Mouse (Mus musculus) gastrocnemius, adult 2 months (tissue): ENCODE results near the gene Mkrn2os. TPM values are rescaled to one million over a fixed set of nuclear protein-coding genes. Genes with fewer than 3 reads are reported as not detected.
"Not testable (repeated sequence)": the region's sequence is repeated elsewhere in the genome, so short reads cannot be mapped to it uniquely, and the experiment has no call there.

Source experiments
- DNase-seq: peaks from one replicate; pipeline ENCODE4 v3.0.0; 2022
- H3K27ac ChIP-seq: fragments of 200-600 bp; 2 replicates; pipeline ENCODE4 v1.8.1; 2022; ENCODE audit warnings: mild to moderate bottlenecking
- H3K4me3 ChIP-seq: fragments of 200-600 bp; 2 replicates; pipeline ENCODE4 v1.8.1; 2022; ENCODE audit warnings: mild to moderate bottlenecking, moderate library complexity
- CTCF ChIP-seq: fragments of 200-600 bp; IDR thresholded peaks from 2 replicates; pipeline ENCODE4 v1.8.1; 2022; ENCODE audit warnings: antibody characterized with exemption, mild to moderate bottlenecking, moderate library complexity
- intact Hi-C: fragments of 180-260 bp; cut with DNase I; formaldehyde crosslinking; loops from one replicate; pipeline ENCODE4 v1.15.1; 2025
- long read RNA-seq, 2 experiments: library from polyadenylated mRNA; stranded (forward); transcript quantifications; one replicate each; pipeline ENCODE4 v2.0.0; 2021
- total RNA-seq, 2 experiments: library from RNA; stranded (reverse); gene quantifications; 2 replicates each; pipeline ENCODE4 v1.2.3; 2021

Mkrn2os gene
- under 1 TPM in 1 of 2 experiments, not detected in 1; 0.15 TPM for total RNA-seq
- long read RNA-seq, experiment 1, result 0 reads
- long read RNA-seq, experiment 2, partial matches to known transcripts, result 0 of 1 reads
- long read RNA-seq, experiment 2, other reads (novel, unspliced or antisense), result 1 of 1 reads

DNA sequence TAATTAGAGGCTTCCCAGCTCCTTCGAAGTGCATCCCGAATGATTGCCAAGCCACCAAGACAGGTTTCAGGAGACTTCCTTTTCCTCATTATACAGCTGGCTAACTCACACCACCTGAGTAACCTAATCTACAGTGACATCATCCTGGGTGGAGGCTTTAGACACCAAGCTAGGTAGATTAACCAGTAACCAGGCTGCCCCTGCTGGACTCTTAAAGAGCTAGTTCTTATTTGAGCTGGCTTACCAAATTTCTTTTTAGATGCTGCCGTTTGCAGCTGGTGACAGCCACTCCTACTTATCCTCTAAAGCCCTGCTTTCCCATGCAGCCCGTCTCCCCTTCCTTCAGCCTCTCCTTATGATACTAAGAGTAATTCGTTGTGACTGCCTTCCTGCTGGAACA, at the start of gene Mkrn2os:
Gene Mkrn2os, minus strand, starts transcription at position 119 of the 400 bp plus-strand sequence.
- DNase-seq, result peak; percentile 3
- H3K4me3 ChIP-seq, result no peak within 1 kb of the TSS
- intact Hi-C loops, result no loop called here
- no peak for TF ChIP-seq CTCF
- H3K27ac ChIP-seq, result no peak within 1 kb of the TSS

DNA sequence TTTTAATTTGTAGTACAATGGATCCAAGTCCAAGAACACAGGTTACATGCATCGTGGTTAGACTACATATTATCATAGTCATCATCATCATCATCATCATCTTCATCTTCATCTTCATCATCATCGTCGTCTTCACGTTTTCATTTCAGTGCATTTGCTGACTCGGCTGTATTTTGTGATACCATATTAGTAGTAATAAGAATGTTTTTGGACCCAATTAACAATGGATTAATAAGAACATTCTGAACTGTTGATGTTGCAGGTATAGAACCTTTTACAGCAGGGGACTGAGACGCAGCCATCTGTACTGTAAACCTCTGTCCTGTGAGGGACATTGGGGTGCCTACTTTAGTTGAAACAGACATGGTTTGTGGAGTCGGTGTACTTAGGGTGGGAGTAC, 45.8 kb upstream of the Mkrn2os start:
- intact Hi-C loops, DNase-seq, H3K27ac ChIP-seq, H3K4me3 ChIP-seq: not testable (repeated sequence)

DNA sequence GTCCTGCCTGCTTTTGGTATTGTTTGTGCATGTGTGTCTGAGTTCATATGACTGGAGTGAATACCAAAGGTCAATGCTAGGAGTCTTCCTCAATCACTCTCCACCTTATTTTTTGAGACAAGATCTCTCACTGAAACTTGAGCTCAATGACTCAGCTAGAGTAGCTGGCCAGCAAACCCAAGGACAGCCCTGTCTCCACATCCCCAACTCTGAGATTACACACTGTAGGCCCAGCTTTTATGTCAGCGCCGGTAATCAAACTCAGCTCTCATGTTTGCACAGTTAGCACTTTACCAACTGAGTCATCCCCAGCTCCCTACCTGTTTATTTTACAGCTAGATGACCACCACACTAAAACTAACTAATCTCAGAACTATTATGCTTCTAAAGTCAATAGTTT, 41.6 kb upstream of the Mkrn2os start:
- TF ChIP-seq CTCF, result no peak
- DNase-seq, result peak; percentile 49
- H3K27ac ChIP-seq, result peak overlapping the region; percentile 77
- intact Hi-C loops, result loop anchor here (5.0 kb wide), 1 partner anchor 43 kb away; the partner anchor contains the start of gene Raf1
- H3K4me3 ChIP-seq, result no peak overlapping the region

DNA sequence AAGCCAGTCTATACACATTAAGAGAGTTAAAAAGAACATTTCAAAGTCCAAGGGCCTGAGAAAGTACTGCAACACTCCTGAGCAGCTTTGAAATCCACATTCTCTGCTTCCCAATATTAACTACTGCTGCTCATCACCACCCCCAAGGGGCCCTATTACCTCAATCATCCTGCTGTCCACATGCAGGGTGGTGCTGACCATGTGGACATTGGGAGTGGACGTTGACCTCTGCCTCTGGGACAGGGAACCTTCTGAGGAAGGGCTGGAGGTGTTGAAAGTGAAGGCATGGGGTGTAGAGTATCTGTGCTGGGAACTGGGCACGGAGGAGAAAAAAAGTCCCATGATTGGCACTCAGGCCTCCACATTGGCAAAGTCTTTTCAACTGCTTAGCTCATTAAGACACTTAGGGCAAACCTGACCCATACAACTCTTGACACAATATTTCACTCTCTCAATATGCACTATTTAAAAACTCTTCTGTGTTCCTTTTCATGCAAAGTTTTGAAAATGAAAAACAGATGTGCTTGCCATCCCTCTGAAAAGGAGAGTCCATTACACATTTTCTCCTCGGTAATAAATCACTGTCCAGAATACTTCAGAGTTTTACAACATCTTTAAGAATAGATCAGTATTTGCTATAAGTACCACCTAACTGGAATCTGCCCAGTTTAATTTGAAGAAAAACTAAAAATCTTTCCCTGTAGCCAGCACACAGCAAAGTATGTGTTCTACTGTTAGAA, 38.9 kb upstream of the Mkrn2os start:
- no peak overlapping the region for H3K4me3 ChIP-seq
- H3K27ac ChIP-seq, result peak overlapping the region; percentile 77
- peak; percentile 38 for DNase-seq
- TF ChIP-seq CTCF, result no peak
- intact Hi-C loops, result loop anchor here (5.0 kb wide), 1 partner anchor 46 kb away; the partner anchor contains the start of gene Raf1

DNA sequence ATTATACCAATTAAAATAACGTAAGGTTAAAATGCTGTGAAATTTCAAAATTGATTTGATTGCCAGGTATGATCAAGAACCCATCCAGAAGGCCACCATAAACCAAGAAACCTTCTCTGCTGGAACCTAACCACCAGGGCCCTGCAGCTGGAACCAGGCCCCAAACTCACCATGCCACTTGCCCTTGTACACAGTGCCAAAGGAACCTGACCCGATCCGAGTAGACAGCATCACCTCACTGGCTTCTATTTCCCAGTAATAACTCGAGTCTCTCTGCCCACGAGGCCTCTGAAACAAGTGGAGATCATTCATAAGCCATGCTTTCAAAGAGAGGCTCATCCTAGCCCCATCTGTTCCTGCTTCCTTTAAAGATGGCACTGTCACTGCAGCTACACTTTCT, 33.7 kb upstream of the Mkrn2os start:
- no peak overlapping the region for H3K4me3 ChIP-seq
- TF ChIP-seq CTCF, result no peak; the same call in 1 of the 2 replicates
- peak overlapping the region; percentile 79 for H3K27ac ChIP-seq
- peak; percentile 78 for DNase-seq
- intact Hi-C loops, result no loop called here

DNA sequence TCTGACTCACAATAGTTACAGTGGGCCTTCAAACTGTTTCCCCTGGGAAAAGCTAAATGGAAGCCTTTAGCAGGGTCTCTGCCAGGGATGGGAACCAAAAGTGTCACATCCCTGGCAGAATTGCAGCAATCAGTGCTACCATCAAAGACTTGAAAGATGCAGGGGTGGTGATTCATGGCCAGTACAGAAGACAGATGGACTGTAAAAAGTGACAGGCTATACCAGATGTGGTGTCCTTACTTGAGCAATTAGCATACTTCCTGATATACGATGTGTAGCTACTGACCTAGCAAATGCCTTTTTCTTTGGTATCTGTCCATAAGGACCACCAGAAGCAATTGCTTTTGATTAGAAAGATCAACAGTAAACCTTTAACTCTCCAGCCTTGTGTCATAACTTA, 28.6 kb upstream of the Mkrn2os start:
- H3K4me3 ChIP-seq, result no peak overlapping the region
- H3K27ac ChIP-seq, result 0 out of 2 replicates have a peak overlapping the region, but pooled peaks have one; percentile 38
- DNase-seq, result no peak
- TF ChIP-seq CTCF, result no peak
- intact Hi-C loops, result no loop called here

DNA sequence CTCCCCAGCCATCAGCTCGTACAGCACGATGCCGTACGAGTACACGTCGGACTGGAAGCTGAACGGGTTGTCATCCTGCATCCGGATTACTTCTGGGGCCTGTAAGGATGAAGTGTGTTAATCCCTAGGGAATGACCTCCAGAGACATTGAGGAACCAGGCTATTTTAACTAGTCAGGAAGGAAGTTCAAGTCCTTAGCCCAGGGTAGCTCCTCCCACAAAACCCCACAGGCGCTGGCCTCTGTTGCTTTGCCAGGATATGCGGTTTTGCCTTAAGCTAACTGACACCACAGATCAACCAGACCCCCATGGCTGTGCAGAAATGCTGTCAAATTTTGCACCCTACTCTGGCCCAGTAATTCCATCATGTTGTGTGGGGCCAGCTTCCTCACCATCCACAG, 27.4 kb upstream of the Mkrn2os start:
- Histone ChIP-seq H3K27ac (peak overlapping the region; percentile 43; the same call in 1 of the 2 replicates), H3K4me3 (no peak overlapping the region)
- no peak for TF ChIP-seq CTCF
- intact Hi-C loops, result no loop called here
- DNase-seq, result no peak

DNA sequence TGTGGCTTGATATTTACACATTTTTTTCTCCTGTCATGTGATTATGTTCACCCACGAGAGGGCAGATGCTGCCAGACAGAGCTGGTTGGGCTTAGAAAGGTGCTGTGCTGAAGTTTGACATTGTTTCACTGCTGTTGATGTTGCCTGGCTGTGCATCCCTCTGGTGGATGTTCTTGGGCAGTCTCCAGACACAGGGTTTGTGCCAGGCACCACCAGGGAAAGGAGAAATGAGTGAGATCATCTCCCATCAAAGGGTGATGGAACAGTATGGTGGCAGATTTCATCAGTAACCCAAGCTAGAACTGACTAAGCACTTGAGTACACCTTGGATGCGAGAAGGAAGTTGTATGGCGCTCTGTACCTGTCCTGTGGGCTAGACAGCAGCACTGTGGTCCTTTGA, 23.6 kb upstream of the Mkrn2os start:
- TF ChIP-seq CTCF, result no peak
- H3K4me3 ChIP-seq, result no peak overlapping the region
- DNase-seq, result no peak
- intact Hi-C loops, result no loop called here
- H3K27ac ChIP-seq, result no peak overlapping the region

DNA sequence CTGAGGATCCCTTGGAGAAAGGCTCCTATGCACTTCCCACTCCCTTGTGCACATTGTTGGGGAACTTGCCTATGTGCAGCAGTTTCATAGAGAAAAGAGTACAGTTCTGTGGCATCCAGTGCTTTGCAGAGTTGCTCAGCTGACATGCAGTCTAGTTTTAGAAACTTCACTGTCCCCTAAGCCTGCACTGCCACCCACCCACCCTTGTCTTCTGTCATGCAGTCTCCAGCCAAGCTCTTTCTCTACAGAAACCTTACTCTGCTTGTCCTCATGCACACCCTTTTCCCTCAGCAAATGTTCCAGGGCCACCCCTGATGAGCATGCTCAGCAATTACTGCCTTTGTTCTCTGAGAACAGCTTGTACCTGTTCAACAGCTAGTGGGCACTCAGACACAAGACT, 21.4 kb upstream of the Mkrn2os start:
- no peak for TF ChIP-seq CTCF
- H3K4me3 ChIP-seq, result no peak overlapping the region
- intact Hi-C loops, result no loop called here
- DNase-seq, result no peak
- no peak overlapping the region for H3K27ac ChIP-seq

DNA sequence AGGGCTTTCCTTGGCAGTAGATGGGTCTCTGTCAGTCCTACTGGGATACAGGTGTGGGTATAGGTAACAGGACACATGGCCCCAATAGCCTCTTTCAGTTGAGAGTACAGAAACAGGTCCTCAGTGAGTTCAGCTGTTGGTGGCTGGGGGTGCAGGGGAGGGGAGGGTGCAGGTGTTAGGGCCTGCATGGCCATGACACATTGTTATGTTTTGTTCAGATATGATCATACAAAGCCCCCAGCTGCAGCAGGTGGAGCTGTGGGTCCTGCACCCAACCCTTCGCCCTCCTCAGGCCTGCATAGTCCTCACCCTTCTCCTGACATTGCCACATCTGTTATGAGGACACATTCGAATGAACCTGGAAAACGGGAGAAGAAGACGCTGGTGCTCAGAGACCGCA, 17.9 kb upstream of the Mkrn2os start:
- Histone ChIP-seq H3K27ac (no peak overlapping the region), H3K4me3 (no peak overlapping the region)
- intact Hi-C loops, result no loop called here
- TF ChIP-seq CTCF, result no peak
- DNase-seq, result no peak

DNA sequence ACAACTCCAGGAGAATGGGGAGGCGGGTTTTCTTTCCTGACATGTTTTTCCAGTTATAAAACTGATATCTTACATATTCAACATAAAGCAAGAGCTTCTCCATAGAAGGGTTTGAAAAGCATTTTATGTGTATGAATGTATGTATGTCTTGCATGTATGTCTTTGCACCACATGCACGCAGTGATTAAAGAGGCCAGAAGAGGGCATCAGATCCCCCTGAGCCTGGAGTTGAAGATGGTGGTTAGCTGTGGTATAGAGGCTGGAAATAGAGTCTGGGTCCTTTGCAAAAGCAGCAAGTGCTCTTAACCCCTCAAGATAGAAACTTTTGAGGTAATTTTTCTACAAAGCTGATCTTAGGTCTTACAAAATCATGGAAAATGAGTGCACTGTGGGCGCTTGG, 16.7 kb upstream of the Mkrn2os start:
- peak; percentile 56 for TF ChIP-seq CTCF
- intact Hi-C loops, result loop anchor here (10.0 kb wide), 2 partner anchors 166 to 196 kb away; partner anchors contain the start of genes Cand2 and Rpl32
- H3K4me3 ChIP-seq, result no peak overlapping the region
- DNase-seq, result no peak
- no peak overlapping the region for H3K27ac ChIP-seq

DNA sequence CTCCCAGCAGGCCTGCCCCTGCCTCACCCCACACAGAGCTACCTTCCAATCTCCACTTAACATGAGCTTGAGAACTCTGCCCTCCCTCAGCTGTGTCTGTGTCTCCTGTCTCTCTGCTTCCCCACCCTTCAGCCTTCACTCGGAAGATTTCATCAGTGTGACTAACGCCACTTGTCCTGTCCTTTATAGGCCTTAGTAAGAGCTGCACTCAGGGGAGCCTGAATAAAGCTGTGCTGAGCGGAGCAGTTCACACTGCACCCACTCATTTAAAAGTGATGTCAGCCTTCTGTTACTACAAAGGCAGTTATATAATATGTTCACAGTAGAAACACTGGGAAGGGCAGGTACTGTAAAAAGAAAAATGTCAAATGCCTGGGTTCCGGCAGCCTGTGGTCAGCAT, 15.1 kb upstream of the Mkrn2os start:
- intact Hi-C loops, result loop anchor here (10.0 kb wide), 2 partner anchors 167 to 197 kb away; partner anchors contain the start of genes Cand2 and Rpl32
- no peak for TF ChIP-seq CTCF
- Histone ChIP-seq H3K4me3 (no peak overlapping the region), H3K27ac (peak overlapping the region; percentile 65)
- DNase-seq, result no peak

DNA sequence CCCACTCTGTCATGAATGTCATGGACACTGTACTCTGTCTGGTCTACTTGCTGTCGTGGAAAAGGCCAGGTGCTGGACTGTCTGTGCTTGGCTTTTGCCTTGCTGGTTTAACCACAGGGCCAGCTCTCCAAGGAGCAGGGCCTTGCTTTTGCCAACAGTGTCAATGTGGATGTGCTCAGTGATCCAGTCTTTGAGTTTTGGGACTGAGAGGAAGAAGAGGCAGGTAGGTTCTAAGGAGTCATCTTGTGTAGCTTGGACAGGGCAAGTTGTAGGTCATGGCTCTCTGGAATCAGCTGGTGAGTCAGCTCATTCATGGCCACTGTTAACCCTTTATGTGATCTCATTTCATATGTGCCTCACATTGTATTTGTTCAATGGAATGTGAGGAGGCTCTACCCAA, 14.1 kb upstream of the Mkrn2os start:
- no peak for TF ChIP-seq CTCF
- Histone ChIP-seq H3K27ac (peak overlapping the region; percentile 40; the same call in 1 of the 2 replicates), H3K4me3 (no peak overlapping the region)
- intact Hi-C loops, result loop anchor here (10.0 kb wide), 2 partner anchors 168 to 198 kb away; partner anchors contain the start of genes Cand2 and Rpl32
- DNase-seq, result no peak
